In the genomic region with DNA sequence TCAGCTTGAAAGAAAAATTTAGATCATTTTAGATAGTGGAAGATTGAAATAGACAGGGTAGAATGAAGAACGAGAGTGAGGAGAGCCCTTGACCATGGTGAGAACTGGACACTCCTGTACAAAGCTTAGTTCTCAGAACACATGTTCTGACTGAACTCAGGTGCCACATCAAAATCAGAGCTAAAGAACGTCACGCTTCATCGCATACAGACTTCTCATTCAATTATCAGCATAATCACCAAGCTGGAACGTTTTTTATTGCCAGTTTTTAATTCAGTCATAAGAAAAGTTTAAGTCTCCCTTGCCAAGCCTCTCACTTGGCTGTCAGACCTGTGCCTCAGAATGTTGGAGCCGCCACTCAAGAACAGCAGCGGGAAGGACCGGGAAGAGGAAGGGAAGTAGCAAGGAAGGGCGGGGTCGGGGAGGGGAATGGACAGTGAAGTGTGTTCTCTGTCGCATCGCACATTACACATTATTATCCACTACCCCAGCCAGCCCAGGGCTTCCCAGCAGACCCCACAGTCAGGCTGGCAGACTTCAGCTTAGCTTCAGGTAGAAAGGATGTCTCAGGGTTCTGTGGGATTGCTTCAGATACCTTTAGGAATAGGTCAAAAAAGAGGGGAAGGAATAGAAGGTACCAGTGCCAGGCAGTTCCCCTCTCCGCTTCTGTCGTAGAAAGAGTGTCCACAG, we compare ENCODE assay signal across 12 mouse cellular contexts.
A peak's percentile ranks its signal among the peaks of the same experiment; 100 is the strongest.
DNase-seq lines count a peak whose midpoint lies in the region; ATAC-seq and TF ChIP-seq lines count a peak whose summit lies in the region.
"Had no signal": no experiment of that assay in that cellular context is flagged by ENCODE, and none has a peak within 500 bp of the region (broad histone marks: within the 10 kb centered on the region; RNA-seq: fewer than 3 reads in every experiment).

No protein-coding gene starts in this region.

- 74% methylated on average over 14 of the region's 14 CpGs for WGBS in kidney, embryonic 14.5 days
- 60% methylated on average over 14 of the region's 14 CpGs for WGBS in spleen, adult 2 months
- 66% methylated on average over 14 of the region's 14 CpGs for WGBS in kidney, embryonic 16.5 days
- WGBS in limb, embryonic 10.5 days, result 87% methylated on average over 14 of the region's 14 CpGs
- WGBS in hindbrain, postnatal 0 days, result 67% methylated on average over 14 of the region's 14 CpGs

- DNase-seq in kidney, adult 11 months, result no peak
- no peak for DNase-seq in spleen, adult 2 months (ENCODE audit: low read depth in 1 of 2, low spot score in 2 of 2)
- no peak for DNase-seq in spleen, postnatal 10 days (ENCODE audit: low spot score in 2 of 2)
- no peak for DNase-seq in limb, embryonic 10.5 days (ENCODE audit: low spot score)
- no peak for DNase-seq in hindbrain, postnatal 0 days (ENCODE audit: low spot score)
- DNase-seq: adrenal gland, adult 8-10 months; cerebellum, postnatal 10 days; midbrain, embryonic 14.5 days; right cerebral cortex, adult 18-20 months had no signal

- no peak overlapping the region for H3K4me3 ChIP-seq in kidney, embryonic 14.5 days (ENCODE audit: low read length)
- no peak overlapping the region for H3K4me3 ChIP-seq in spleen, adult 2 months (ENCODE audit: extremely low read depth, insufficient read depth, insufficient read length)
- no peak overlapping the region for H3K4me3 ChIP-seq in kidney, embryonic 16.5 days (ENCODE audit: low read length)
- H3K4me3 ChIP-seq in limb, embryonic 10.5 days, result no peak overlapping the region
- H3K4me3 ChIP-seq in hindbrain, postnatal 0 days (ENCODE audit: low read length), result no peak overlapping the region

- H3K36me3 ChIP-seq in kidney, embryonic 14.5 days (ENCODE audit: control insufficient read depth, insufficient read depth, low read length), result no peaks in the 10 kb centered on the region
- H3K36me3 ChIP-seq in spleen, adult 2 months (ENCODE audit: control insufficient read depth, insufficient read depth, low read length), result no peaks in the 10 kb centered on the region
- no peaks in the 10 kb centered on the region for H3K36me3 ChIP-seq in kidney, embryonic 16.5 days (ENCODE audit: insufficient read depth, low read length)
- H3K36me3 ChIP-seq in limb, embryonic 10.5 days, result no peaks in the 10 kb centered on the region
- H3K36me3 ChIP-seq in hindbrain, postnatal 0 days (ENCODE audit: insufficient read depth, low read length), result no peaks in the 10 kb centered on the region

- H3K27me3 ChIP-seq in kidney, embryonic 14.5 days (ENCODE audit: control insufficient read depth, insufficient read depth, low read length), result no peaks in the 10 kb centered on the region
- H3K27me3 ChIP-seq in spleen, adult 2 months (ENCODE audit: control insufficient read depth, insufficient read depth, low read length), result no peaks in the 10 kb centered on the region
- no peaks in the 10 kb centered on the region for H3K27me3 ChIP-seq in kidney, embryonic 16.5 days (ENCODE audit: insufficient read depth, low read length)
- 0 out of 2 replicates have a peak, but pooled peaks cover 3% of the 10 kb centered on the region for H3K27me3 ChIP-seq in limb, embryonic 10.5 days (ENCODE audit: low read depth, poor library complexity, severe bottlenecking)
- no peaks in the 10 kb centered on the region for H3K27me3 ChIP-seq in hindbrain, postnatal 0 days (ENCODE audit: insufficient read depth, low read length)

- 0 out of 2 replicates have a peak, but pooled peaks have one; percentile 21 for ATAC-seq in kidney, embryonic 14.5 days (ENCODE audit: low FRiP score, low TSS enrichment)
- ATAC-seq in kidney, embryonic 16.5 days (ENCODE audit: low FRiP score, low TSS enrichment), result no peak
- ATAC-seq in hindbrain, postnatal 0 days, result no peak

- H3K9ac ChIP-seq in kidney, embryonic 14.5 days (ENCODE audit: low read depth, low read length), result 0 out of 2 replicates have a peak overlapping the region, but pooled peaks have one; percentile 4
- H3K9ac ChIP-seq in kidney, embryonic 16.5 days (replicated peaks; ENCODE audit: low read length), result no peak overlapping the region
- no peak overlapping the region for H3K9ac ChIP-seq in hindbrain, postnatal 0 days (replicated peaks; ENCODE audit: low read length)
- H3K9ac ChIP-seq: hindbrain, embryonic 14.5 days had no signal

- no peak overlapping the region for H3K4me2 ChIP-seq in kidney, embryonic 14.5 days (replicated peaks; ENCODE audit: low read depth, low read length)
- H3K4me2 ChIP-seq in kidney, embryonic 16.5 days (replicated peaks; ENCODE audit: low read depth, low read length), result no peak overlapping the region
- no peak overlapping the region for H3K4me2 ChIP-seq in hindbrain, postnatal 0 days (ENCODE audit: low read depth, low read length)
- H3K4me2 ChIP-seq: hindbrain, embryonic 14.5 days had no signal

- H3K27ac ChIP-seq in kidney, embryonic 14.5 days (ENCODE audit: low read depth, low read length), result no peak overlapping the region; the same call in 1 of the 2 replicates
- peak overlapping the region; percentile 31; the same call in 1 of the 2 replicates for H3K27ac ChIP-seq in spleen, adult 2 months (ENCODE audit: insufficient read depth, low read length)
- H3K27ac ChIP-seq in kidney, embryonic 16.5 days (ENCODE audit: low read length), result peak overlapping the region; percentile 45
- H3K27ac ChIP-seq in limb, embryonic 10.5 days, result no peak overlapping the region
- no peak overlapping the region for H3K27ac ChIP-seq in hindbrain, postnatal 0 days
- H3K27ac ChIP-seq: hindbrain, embryonic 14.5 days had no signal

- TF ChIP-seq CTCF in spleen, adult 2 months (IDR thresholded peaks at IDR 0.05; ENCODE audit: extremely low read depth, insufficient read depth, insufficient read length, insufficient replicate concordance), result no peak
- no peak for TF ChIP-seq CTCF in hindbrain, postnatal 0 days (IDR thresholded peaks at IDR 0.05; ENCODE audit: low read depth)

- no peak for TF ChIP-seq POLR2A in spleen, adult 2 months (IDR thresholded peaks at IDR 0.05; ENCODE audit: low read depth, low read length)

- no peaks in the 10 kb centered on the region for H3K9me3 ChIP-seq in kidney, embryonic 14.5 days (ENCODE audit: control insufficient read depth, low read length)
- H3K9me3 ChIP-seq in kidney, embryonic 16.5 days (ENCODE audit: low read length), result no peaks in the 10 kb centered on the region
- no peaks in the 10 kb centered on the region for H3K9me3 ChIP-seq in limb, embryonic 10.5 days (replicated peaks)
- H3K9me3 ChIP-seq in hindbrain, postnatal 0 days (ENCODE audit: low read length), result no peaks in the 10 kb centered on the region

- peaks cover 13% of the 10 kb centered on the region for H3K4me1 ChIP-seq in kidney, embryonic 14.5 days (ENCODE audit: control insufficient read depth, insufficient read depth, low read length)
- H3K4me1 ChIP-seq in spleen, adult 2 months (ENCODE audit: control insufficient read depth, insufficient read depth, insufficient read length), result peaks cover 9% of the 10 kb centered on the region; the same call in 1 of the 2 replicates
- peaks cover 20% of the 10 kb centered on the region for H3K4me1 ChIP-seq in kidney, embryonic 16.5 days (ENCODE audit: insufficient read depth, low read length)
- peaks cover 23% of the 10 kb centered on the region for H3K4me1 ChIP-seq in limb, embryonic 10.5 days
- no peaks in the 10 kb centered on the region for H3K4me1 ChIP-seq in hindbrain, postnatal 0 days (ENCODE audit: insufficient read depth, low read length)

Comparison
In these comparisons a context has a peak if more than half of its experiments do, and no peak if none do; other contexts are left out.
1. H3K27ac ChIP-seq: peak in spleen, adult 2 months (single experiment) and kidney, embryonic 16.5 days (single experiment); none in kidney, embryonic 14.5 days (single experiment), limb, embryonic 10.5 days (single experiment) and hindbrain, postnatal 0 days (single experiment).